Mouse (Mus musculus) limb, embryonic 12.5 days (tissue): ENCODE results near the gene Cnga3. TPM values are rescaled to one million over a fixed set of nuclear protein-coding genes. Genes with fewer than 3 reads are reported as not detected.
A peak's percentile ranks its signal among the peaks of the same experiment; 100 is the strongest.

Source experiments
- ATAC-seq: fragments of 200-750 bp; cut with Nextera tagmentation; 2 replicates; pipeline ENCODE4 v1.8.0; 2017; ENCODE audit warnings: low read depth, moderate TSS enrichment; ENCODE audit not compliant: insufficient number of reproducible peaks, insufficient read depth, low FRiP score, low TSS enrichment
- H3K27ac ChIP-seq: fragments of 300-500 bp; sonication (generic); 2 replicates; pipeline ENCODE4 v1.5.1; 2016; ENCODE audit warnings: mild to moderate bottlenecking, moderate library complexity
- H3K27me3 ChIP-seq: fragments of 300-500 bp; sonication (generic); 2 replicates; pipeline ENCODE4 v1.6.1; 2016; ENCODE audit warnings: mild to moderate bottlenecking, moderate library complexity
- H3K36me3 ChIP-seq: fragments of 300-500 bp; sonication (generic); 2 replicates; pipeline ENCODE4 v1.6.1; 2016; ENCODE audit warnings: mild to moderate bottlenecking, moderate library complexity
- H3K4me1 ChIP-seq: fragments of 300-500 bp; sonication (generic); replicated peaks from 2 replicates; pipeline ENCODE4 v1.6.1; 2016
- H3K4me2 ChIP-seq: fragments of 300-500 bp; sonication (generic); 2 replicates; pipeline ENCODE4 v1.6.1; 2016; ENCODE audit warnings: mild to moderate bottlenecking, moderate library complexity
- H3K4me3 ChIP-seq: fragments of 300-500 bp; sonication (generic); replicated peaks from 2 replicates; pipeline ENCODE4 v1.5.1; 2016; ENCODE audit warnings: mild to moderate bottlenecking
- H3K9ac ChIP-seq: fragments of 300-500 bp; sonication (generic); replicated peaks from 2 replicates; pipeline ENCODE4 v1.6.1; 2016; ENCODE audit warnings: mild to moderate bottlenecking, moderate library complexity
- H3K9me3 ChIP-seq: fragments of 300-500 bp; sonication (generic); 2 replicates; pipeline ENCODE4 v1.6.1; 2016; ENCODE audit warnings: mild to moderate bottlenecking, moderate library complexity
- WGBS: fragments of 180-500 bp; shearing (Covaris S2); methylation state at CpG from one replicate; pipeline ENCODE4 v1.1.7; 2016; 5-methylcytosine and 5-hydroxymethylcytosine counted together
- polyA plus RNA-seq: library from polyadenylated mRNA; unstranded; fragments of >200 nt; fragmentation: Nextera tagmentation; extraction: Ambion mirVana; gene quantifications from 2 replicates; pipeline ENCODE4 v1.2.1, GENCODE M21; 2016

The Cnga3 gene
- polyA plus RNA-seq, 1 experiment from 2014 or later = not detected

- Histone ChIP-seq H3K27me3 (no peaks in the 10 kb centered on the region), H3K4me1 (no peaks in the 10 kb centered on the region), H3K36me3 (no peaks in the 10 kb centered on the region), H3K4me3 (no peak overlapping the region), H3K9me3 (peaks cover 6% of the 10 kb centered on the region; the same call in 1 of the 2 replicates), H3K27ac (no peak overlapping the region), H3K4me2 (no peak overlapping the region), H3K9ac (no peak overlapping the region)
- no peak for ATAC-seq
- WGBS = 82% methylated on average over 7 of the region's 7 CpGs
Observed at GRCm38 (mm10) chr1:37286556-37286955, 72.3 kb downstream of the Cnga3 start.

GRCm38 (mm10) chr1:37287748-37288147 lies 73.5 kb downstream of the Cnga3 start:
- Histone ChIP-seq H3K4me3 (no peak overlapping the region), H3K4me2 (no peak overlapping the region), H3K27me3 (no peaks in the 10 kb centered on the region), H3K36me3 (no peaks in the 10 kb centered on the region), H3K9me3 (peaks cover 6% of the 10 kb centered on the region; the same call in 1 of the 2 replicates), H3K27ac (no peak overlapping the region), H3K9ac (no peak overlapping the region), H3K4me1 (no peaks in the 10 kb centered on the region)
- 83% methylated on average over 1 of the region's 1 CpGs for WGBS
- no peak for ATAC-seq

GRCm38 (mm10) chr1:37288181-37288935 lies 74.1 kb downstream of the Cnga3 start:
- Histone ChIP-seq H3K4me2 (no peak overlapping the region), H3K4me3 (no peak overlapping the region), H3K9me3 (peaks cover 6% of the 10 kb centered on the region; the same call in 1 of the 2 replicates), H3K27ac (no peak overlapping the region), H3K27me3 (no peaks in the 10 kb centered on the region), H3K4me1 (no peaks in the 10 kb centered on the region), H3K36me3 (no peaks in the 10 kb centered on the region), H3K9ac (no peak overlapping the region)
- WGBS = 74% methylated on average over 11 of the region's 11 CpGs
- no peak for ATAC-seq

- no peak for ATAC-seq
- 84% methylated on average over 7 of the region's 7 CpGs for WGBS
Observed at GRCm38 (mm10) chr1:37288941-37289340, 74.7 kb downstream of the Cnga3 start.

GRCm38 (mm10) chr1:37296414-37296813 lies 82.2 kb downstream of the Cnga3 start:
- no peaks in the 10 kb centered on the region for H3K36me3 ChIP-seq
- H3K4me1 ChIP-seq = peaks cover 10% of the 10 kb centered on the region
- no peak overlapping the region for H3K27ac ChIP-seq
- no peak for ATAC-seq
- H3K4me2 ChIP-seq = no peak overlapping the region
- H3K27me3 ChIP-seq = no peaks in the 10 kb centered on the region
- no peaks in the 10 kb centered on the region for H3K9me3 ChIP-seq
- H3K9ac ChIP-seq = no peak overlapping the region
- H3K4me3 ChIP-seq = no peak overlapping the region
- WGBS = 40% methylated on average over 1 of the region's 1 CpGs

More at GRCm38 (mm10) chr1:37288941-37289340, 74.7 kb downstream of the Cnga3 start:
- no peak overlapping the region for H3K4me2 ChIP-seq
- H3K27me3 ChIP-seq = no peaks in the 10 kb centered on the region
- no peak overlapping the region for H3K9ac ChIP-seq
- H3K27ac ChIP-seq = no peak overlapping the region
- H3K36me3 ChIP-seq = no peaks in the 10 kb centered on the region
- H3K4me1 ChIP-seq = no peaks in the 10 kb centered on the region
- H3K4me3 ChIP-seq = no peak overlapping the region
- H3K9me3 ChIP-seq = 0 out of 2 replicates have a peak, but pooled peaks cover under 1% of the 10 kb centered on the region

- 85% methylated on average over 2 of the region's 2 CpGs for WGBS
Observed at GRCm38 (mm10) chr1:37298904-37299303, 84.7 kb downstream of the Cnga3 start.

GRCm38 (mm10) chr1:37299540-37300491 lies 85.6 kb downstream of the Cnga3 start, which contains the start of gene Inpp4a:
Inpp4a (plus strand) TSS chr1:37299865.
- peak within 1 kb of the TSS; percentile 64 for H3K4me3 ChIP-seq
- no peaks in the 10 kb centered on the region for H3K27me3 ChIP-seq
- 1% methylated on average over 73 of the region's 77 CpGs for WGBS
- H3K4me1 ChIP-seq = peaks cover 10% of the 10 kb centered on the region
- peak within 1 kb of the TSS; percentile 67 for H3K4me2 ChIP-seq
- no peak within 1 kb of the TSS; the same call in 1 of the 2 replicates for H3K27ac ChIP-seq
- peak within 1 kb of the TSS; percentile 72 for H3K9ac ChIP-seq
- ATAC-seq = peak; percentile 90
- H3K36me3 ChIP-seq = no peaks in the 10 kb centered on the region
- no peaks in the 10 kb centered on the region for H3K9me3 ChIP-seq

More at GRCm38 (mm10) chr1:37298904-37299303, 84.7 kb downstream of the Cnga3 start:
- no peak for ATAC-seq
- no peak overlapping the region for H3K9ac ChIP-seq
- no peak overlapping the region for H3K4me2 ChIP-seq
- H3K27ac ChIP-seq = no peak overlapping the region
- no peaks in the 10 kb centered on the region for H3K36me3 ChIP-seq
- peaks cover 10% of the 10 kb centered on the region for H3K4me1 ChIP-seq
- no peaks in the 10 kb centered on the region for H3K9me3 ChIP-seq
- H3K27me3 ChIP-seq = no peaks in the 10 kb centered on the region
- no peak overlapping the region for H3K4me3 ChIP-seq

- Histone ChIP-seq H3K4me3 (peak overlapping the region; percentile 64), H3K36me3 (no peaks in the 10 kb centered on the region), H3K4me1 (peaks cover 10% of the 10 kb centered on the region), H3K4me2 (peak overlapping the region; percentile 67), H3K9ac (peak overlapping the region; percentile 72), H3K27me3 (no peaks in the 10 kb centered on the region), H3K9me3 (no peaks in the 10 kb centered on the region), H3K27ac (no peak overlapping the region)
- WGBS = 21% methylated on average over 5 of the region's 5 CpGs
- ATAC-seq = no peak
Observed at GRCm38 (mm10) chr1:37300650-37301049, 86.4 kb downstream of the Cnga3 start.

- Histone ChIP-seq H3K4me1 (peaks cover 10% of the 10 kb centered on the region), H3K4me2 (no peak overlapping the region), H3K27ac (no peak overlapping the region), H3K27me3 (no peaks in the 10 kb centered on the region), H3K9ac (no peak overlapping the region), H3K9me3 (no peaks in the 10 kb centered on the region), H3K4me3 (no peak overlapping the region), H3K36me3 (no peaks in the 10 kb centered on the region)
- 68% methylated on average over 3 of the region's 3 CpGs for WGBS
- ATAC-seq = no peak
Observed at GRCm38 (mm10) chr1:37302801-37303200, 88.6 kb downstream of the Cnga3 start.

GRCm38 (mm10) chr1:37305691-37306287 lies 91.6 kb downstream of the Cnga3 start:
- Histone ChIP-seq H3K27me3 (no peaks in the 10 kb centered on the region), H3K36me3 (no peaks in the 10 kb centered on the region), H3K4me1 (peaks cover 6% of the 10 kb centered on the region), H3K4me2 (no peak overlapping the region), H3K4me3 (no peak overlapping the region), H3K27ac (no peak overlapping the region), H3K9ac (no peak overlapping the region), H3K9me3 (0 out of 2 replicates have a peak, but pooled peaks cover 8% of the 10 kb centered on the region)
- 68% methylated on average over 9 of the region's 9 CpGs for WGBS
- no peak for ATAC-seq
